Mouse (Mus musculus): ENCODE results near the gene Folr2.
A peak's percentile ranks its signal among the peaks of the same experiment; 100 is the strongest.

Gene Folr2

GRCm38 (mm10) chr7:101857094-101857493 is at the start of gene Folr2:
Folr2 (minus strand) TSS chr7:101857194.
- DNase-seq: no peak

- DNase-seq: no peak
Observed at GRCm38 (mm10) chr7:101906696-101907095, 49.7 kb upstream of the Folr2 start.

DNA sequence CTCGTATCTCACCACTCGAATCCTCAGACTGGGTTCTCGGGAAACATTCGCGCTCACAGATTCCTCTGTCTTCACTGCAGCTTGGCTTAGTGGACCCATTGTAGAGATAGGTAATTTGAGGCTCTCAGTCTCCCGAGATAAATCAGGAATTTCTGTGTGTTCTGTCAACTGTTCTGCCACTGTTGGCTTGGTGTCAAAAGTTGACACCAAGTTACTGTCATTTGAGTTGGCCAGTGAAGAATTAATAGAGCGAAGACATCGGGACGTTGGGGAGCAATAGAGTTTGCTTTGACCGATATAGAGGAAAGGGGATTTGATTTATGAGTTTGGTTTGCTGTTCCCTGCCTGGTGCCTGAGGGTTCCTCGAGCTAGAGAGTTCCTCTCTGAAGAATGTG is 49.3 kb upstream of the Folr2 start, which contains the start of gene Tomt:
Gene Tomt, minus strand, starts transcription at position 73 of the 395 bp plus-strand sequence.
- no peak for DNase-seq

DNA sequence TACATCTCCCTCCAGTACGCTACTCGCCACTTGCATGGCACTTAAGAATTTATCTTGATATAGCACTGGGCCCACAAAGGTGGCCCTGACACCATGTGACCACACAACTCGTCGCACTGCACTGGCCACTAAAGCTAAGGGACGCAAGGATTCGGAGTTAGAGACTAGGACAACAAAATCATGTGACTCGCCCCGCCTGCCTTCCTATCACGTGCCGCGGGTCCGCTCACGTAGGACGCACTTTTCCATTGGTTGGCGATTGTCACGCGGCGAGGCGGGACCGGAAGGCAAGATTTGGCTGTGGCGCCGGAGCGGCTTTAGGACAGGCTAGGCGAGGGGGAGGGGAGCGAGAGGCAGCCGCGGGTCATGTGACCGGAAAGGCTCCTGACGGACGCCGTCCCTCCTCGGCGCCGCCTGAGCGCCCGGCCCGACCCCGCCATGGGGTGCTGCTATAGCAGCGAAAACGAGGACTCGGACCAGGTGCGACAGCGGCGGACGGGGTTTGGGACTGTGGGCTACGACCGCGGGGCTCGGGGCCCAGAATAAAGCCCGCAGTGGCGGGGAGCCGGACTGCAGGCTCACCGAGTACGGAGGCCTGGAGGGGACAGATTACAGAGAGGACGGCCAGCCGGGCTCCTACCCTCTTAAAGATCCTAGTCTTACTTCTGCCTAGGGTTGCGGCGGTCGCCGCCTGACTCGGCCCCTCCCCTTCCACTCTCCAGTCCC is 48.7 kb upstream of the Folr2 start, which contains the start of gene Lamtor1:
Gene Lamtor1, plus strand, starts transcription at position 344 of the 726 bp plus-strand sequence.
- peak; percentile 99 to 100 for DNase-seq

GRCm38 (mm10) chr7:101902846-101903245 is 45.9 kb upstream of the Folr2 start:
- DNase-seq: no peak

- DNase-seq: no peak
Observed at GRCm38 (mm10) chr7:101901969-101902368, 45.0 kb upstream of the Folr2 start.

GRCm38 (mm10) chr7:101900331-101901097 is 43.5 kb upstream of the Folr2 start:
- no peak for DNase-seq

GRCm38 (mm10) chr7:101896104-101897066 is 39.4 kb upstream of the Folr2 start:
- DNase-seq: peak; percentile 95 to 96

- DNase-seq: no peak
Observed at GRCm38 (mm10) chr7:101895695-101896094, 38.7 kb upstream of the Folr2 start.

GRCm38 (mm10) chr7:101888460-101888859 is 31.5 kb upstream of the Folr2 start:
- no peak for DNase-seq

DNA sequence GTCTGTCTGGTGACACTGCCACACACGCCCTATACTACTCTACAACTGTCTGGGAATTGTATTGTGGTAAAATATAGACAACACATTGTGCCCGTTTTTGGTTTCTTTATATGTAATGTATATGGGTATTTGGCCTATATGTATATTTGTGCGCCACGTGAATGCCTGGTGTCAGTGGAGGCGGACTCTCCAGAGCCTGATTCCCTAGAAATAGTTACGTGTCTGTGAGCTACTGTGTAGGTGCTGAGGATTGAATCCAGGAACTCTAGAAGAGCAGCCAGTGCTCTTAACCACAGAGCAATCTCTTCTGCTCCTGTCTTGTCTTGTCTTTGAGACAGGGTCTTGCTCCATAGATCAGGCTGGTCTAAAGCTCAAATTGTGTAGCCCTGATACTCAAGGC is 29.3 kb upstream of the Folr2 start:
- no peak for DNase-seq

DNA sequence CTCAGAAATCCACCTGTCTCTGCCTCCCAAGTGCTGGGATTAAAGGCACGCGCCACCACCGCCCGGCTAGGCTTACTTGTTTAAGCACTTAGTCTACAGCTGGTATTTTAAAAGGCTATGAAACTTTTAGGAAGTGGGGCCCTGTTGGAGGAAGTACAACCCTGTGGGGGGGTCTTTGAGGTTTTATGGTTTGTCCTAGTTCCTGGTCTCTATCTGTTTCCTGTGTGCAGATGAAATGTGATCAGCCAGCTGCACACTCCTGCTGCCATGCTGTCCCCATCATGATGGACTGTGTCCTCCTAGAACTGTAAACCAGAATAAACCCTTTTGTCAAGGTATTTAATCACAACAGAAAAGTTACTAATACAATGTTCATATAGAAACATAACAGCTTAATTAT is 27.2 kb upstream of the Folr2 start:
- DNase-seq: no peak

GRCm38 (mm10) chr7:101882413-101883154 is 25.6 kb upstream of the Folr2 start:
- no peak for DNase-seq

DNA sequence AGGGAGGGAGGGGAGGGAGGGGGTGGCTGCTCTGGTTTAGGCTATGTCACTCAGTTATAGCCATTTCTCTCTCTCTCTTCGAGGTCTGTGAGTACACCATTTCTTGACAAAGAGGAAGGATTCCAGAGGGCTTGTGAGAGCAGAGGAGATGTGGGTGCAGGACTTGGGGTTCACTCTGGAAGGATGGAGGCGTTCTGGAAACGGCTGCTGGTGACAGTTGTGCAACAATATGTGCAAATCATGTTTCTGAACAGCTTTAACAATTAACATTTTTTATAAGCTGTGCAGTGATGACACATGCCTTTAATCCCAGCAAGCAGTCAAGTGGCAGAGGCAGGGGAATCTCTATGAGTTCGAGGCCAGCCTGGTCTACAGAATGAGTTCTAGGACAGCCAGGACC is 23.9 kb upstream of the Folr2 start:
- no peak for DNase-seq

DNA sequence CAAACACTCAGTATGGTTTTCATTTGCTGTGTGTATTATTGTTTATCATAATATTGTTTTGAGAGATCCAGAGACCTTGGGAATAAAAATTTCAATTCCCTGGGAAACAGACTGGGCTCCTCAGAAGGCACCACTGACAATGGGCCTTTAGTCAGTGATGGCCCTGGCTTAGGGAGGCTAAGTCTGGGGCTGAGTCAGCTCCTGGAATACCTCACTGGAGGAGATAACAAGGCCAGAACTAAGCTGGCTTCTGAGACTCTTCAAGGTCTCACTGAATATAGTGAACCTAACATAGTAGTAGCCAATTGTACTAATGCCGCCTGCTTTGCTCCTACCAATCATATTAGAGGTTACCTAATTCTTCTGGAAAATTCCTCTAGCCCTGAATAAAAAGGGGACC is 19.0 kb upstream of the Folr2 start:
- no peak for DNase-seq

- no peak for DNase-seq
Observed at GRCm38 (mm10) chr7:101871296-101871695, 14.3 kb upstream of the Folr2 start.

GRCm38 (mm10) chr7:101870629-101871028 is 13.6 kb upstream of the Folr2 start, which contains the start of gene Folr1:
Folr1 (minus strand) TSS chr7:101870788.
- DNase-seq: no peak

- no peak for DNase-seq
Observed at GRCm38 (mm10) chr7:101869163-101869500, 12.1 kb upstream of the Folr2 start.

- no peak for DNase-seq
Observed at GRCm38 (mm10) chr7:101868241-101869162, 11.5 kb upstream of the Folr2 start.

- no peak for DNase-seq
Observed at GRCm38 (mm10) chr7:101867482-101867881, 10.5 kb upstream of the Folr2 start.
